20 mouse cellular contexts compared by ENCODE assay signal in the genomic region with DNA sequence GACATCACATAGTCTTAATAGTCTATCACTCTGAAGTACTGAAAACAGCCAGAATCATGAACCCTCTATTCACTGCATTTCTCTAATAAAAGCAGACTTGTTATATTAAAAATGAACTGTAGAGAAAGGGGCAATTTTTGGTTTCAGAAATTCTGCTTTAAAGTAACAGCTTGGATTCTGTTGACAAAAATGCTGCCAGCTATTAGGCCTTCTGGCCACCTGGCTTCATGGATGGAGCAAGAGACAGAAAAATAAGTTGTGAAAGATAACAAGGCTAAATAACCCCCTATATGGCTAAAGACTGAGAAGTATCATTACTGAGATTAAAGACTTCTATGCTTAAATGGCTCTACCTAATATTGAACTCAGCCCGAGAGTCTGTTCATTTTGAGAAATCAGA.
"Had no signal": no experiment of that assay in that cellular context is flagged by ENCODE, and none has a peak within 500 bp of the region (broad histone marks: within the 10 kb centered on the region; RNA-seq: fewer than 3 reads in every experiment).

No protein-coding gene starts in this region.

- H3K4me1 ChIP-seq: limb, embryonic 10.5 days; limb, embryonic 13.5 days; liver, embryonic 12.5 days; liver, embryonic 15.5 days; lung, embryonic 15.5 days; megakaryocyte, embryonic 14.5 days; neural tube, embryonic 12.5 days; neural tube, embryonic 15.5 days; stomach, embryonic 15.5 days had no signal

- H3K27ac ChIP-seq: kidney, postnatal 0 days; limb, embryonic 10.5 days; limb, embryonic 13.5 days; liver, embryonic 12.5 days; liver, embryonic 15.5 days; lung, embryonic 15.5 days; neural tube, embryonic 12.5 days; neural tube, embryonic 15.5 days; stomach, embryonic 15.5 days had no signal

- H3K27me3 ChIP-seq: limb, embryonic 13.5 days; liver, embryonic 12.5 days; liver, embryonic 15.5 days; lung, embryonic 15.5 days; megakaryocyte, embryonic 14.5 days; neural tube, embryonic 12.5 days; neural tube, embryonic 15.5 days; stomach, embryonic 15.5 days had no signal

- DNase-seq: kidney, postnatal 25 days; liver; lung, adult 18-20 months; lung, postnatal 10 days; lung, postnatal 36 days; midbrain, embryonic 14.5 days; right cerebral cortex, adult 18-20 months; right cerebral cortex, postnatal 25 days; spleen, adult 18-20 months; thymus, postnatal 36 days had no signal

- H3K4me3 ChIP-seq: limb, embryonic 10.5 days; limb, embryonic 13.5 days; liver, embryonic 12.5 days; liver, embryonic 15.5 days; lung, embryonic 15.5 days; megakaryocyte, embryonic 14.5 days; neural tube, embryonic 12.5 days; neural tube, embryonic 15.5 days; stomach, embryonic 15.5 days had no signal
